Mouse (Mus musculus): ENCODE data around the gene Jmjd1c.

The Jmjd1c gene

GRCm38 (mm10) chr10:67195671-67196070 is 99.7 kb downstream of the Jmjd1c start:
- no peak for DNase-seq

GRCm38 (mm10) chr10:67197186-67197585 is 101.3 kb downstream of the Jmjd1c start:
- no peak for DNase-seq

- no peak for DNase-seq
These were observed 101.9 kb downstream of the Jmjd1c start for GRCm38 (mm10) chr10:67197829-67198228.

GRCm38 (mm10) chr10:67201769-67202168 is 105.8 kb downstream of the Jmjd1c start:
- no peak for DNase-seq

- no peak for DNase-seq
These were observed 106.5 kb downstream of the Jmjd1c start for GRCm38 (mm10) chr10:67202470-67202869.

DNA sequence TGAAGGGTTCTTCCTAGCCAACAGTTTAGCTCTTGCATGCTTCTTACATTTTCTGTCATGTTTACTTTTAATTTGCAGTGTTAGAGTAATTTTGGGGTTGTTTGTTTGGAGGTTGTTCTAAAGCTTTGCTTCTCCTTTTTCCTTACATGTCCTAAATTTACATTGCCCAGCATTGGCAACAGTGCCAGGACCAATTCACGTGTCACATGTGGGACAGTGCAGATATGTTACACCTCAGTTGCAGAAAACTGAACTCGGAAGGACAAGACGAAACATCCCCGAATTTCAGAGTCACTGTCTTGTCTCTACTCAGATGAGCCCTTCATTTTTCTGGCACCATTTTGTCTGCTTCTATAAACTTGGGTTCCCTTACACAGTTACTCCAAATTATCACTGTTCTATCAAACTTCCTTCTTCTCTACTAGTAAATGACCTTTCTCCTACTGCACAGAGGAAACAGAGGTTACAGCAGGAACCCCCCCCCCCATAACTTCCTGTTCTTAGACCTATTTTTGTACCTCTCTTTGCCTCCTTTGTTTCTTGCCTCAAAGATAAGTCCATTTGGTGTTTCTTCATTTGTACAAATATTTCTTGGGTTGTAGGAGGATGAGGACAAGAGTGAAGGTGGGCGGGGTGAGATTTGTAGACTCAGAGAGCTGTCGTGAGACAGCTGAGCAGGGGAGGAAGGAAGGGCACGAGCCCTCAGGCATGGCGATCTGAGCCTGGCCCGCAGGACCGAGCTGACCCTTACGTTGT is 108.9 kb downstream of the Jmjd1c start:
- DNase-seq, result peak; percentile 43 to 50

- DNase-seq, result no peak
These were observed 112.0 kb downstream of the Jmjd1c start for GRCm38 (mm10) chr10:67207931-67208330.

- peak; percentile 37 for DNase-seq
These were observed 114.2 kb downstream of the Jmjd1c start for GRCm38 (mm10) chr10:67209916-67210675.

DNA sequence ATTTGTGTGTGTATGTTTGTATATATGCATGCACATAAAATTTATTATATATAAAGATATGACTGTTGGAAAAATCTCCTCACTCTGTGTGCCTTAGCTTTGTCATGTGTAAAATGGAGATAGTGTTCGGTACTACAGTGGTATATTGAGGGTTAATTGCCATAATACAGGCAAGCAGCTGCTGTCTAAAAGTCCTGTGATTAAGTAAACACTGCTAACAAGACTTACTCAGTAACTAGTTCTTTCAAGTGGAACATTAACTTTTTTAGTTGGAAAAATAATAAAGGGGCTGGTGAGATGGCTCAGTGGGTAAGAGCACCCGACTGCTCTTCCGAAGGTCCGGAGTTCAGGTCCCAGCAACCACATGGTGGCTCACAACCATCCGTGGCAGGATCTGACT is 116.1 kb downstream of the Jmjd1c start:
- DNase-seq, result no peak

GRCm38 (mm10) chr10:67213720-67214119 is 117.8 kb downstream of the Jmjd1c start:
- no peak for DNase-seq

DNA sequence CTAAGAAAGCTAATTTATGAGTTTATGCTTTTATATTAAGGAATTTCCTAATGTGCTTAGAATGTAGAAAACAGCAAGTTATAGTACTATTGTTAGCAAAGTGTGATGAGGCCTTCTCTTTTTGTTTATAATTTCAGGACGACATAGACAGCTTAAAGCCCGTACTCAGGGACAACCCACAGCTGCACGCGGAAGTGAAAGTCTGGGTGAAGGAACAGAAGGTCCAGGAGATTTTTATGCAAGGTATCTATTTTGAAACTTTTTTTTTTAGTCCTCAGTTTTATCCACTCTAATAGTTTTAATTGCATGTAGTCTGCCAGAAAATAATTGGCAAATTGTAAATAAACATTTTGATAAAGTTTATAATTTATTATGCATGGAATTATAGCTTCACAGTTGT is 119.2 kb downstream of the Jmjd1c start:
- no peak for DNase-seq

GRCm38 (mm10) chr10:67216872-67217271 is 120.9 kb downstream of the Jmjd1c start:
- DNase-seq, result peak in 1 of 2 experiments; percentile 27

DNA sequence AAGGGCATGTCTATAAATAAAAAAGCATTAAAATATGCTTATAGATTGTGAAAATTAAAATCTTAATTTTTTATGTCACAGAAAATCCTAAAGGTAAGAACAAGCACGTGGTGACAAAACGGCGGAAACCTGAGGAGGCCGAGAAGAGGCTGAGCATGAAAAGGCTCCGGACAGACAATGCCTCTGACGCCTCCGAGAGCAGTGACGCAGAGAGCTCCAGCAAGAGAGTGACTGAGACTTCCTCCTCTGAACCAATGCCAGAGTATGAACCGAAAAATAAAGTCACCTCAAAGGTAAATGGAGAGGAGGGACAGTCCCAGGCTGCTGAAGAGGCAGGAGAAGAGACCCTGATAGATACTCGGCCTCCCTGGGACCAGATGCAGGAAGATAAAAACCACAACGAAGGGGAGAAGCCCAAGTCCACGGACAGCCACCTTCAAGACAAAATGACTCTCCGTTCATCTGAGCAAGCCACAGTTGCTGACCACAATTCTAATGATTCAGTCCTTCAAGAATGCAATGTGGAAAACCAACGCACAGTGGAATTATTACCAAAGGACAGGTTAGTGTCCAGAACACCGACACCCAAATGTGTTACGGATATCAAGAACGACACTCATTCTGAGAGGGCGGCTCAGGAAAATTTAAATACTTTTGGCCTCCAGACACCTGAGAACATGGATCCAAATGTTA is 123.1 kb downstream of the Jmjd1c start:
- no peak for DNase-seq

- no peak for DNase-seq
These were observed 124.3 kb downstream of the Jmjd1c start for GRCm38 (mm10) chr10:67220251-67220650.

DNA sequence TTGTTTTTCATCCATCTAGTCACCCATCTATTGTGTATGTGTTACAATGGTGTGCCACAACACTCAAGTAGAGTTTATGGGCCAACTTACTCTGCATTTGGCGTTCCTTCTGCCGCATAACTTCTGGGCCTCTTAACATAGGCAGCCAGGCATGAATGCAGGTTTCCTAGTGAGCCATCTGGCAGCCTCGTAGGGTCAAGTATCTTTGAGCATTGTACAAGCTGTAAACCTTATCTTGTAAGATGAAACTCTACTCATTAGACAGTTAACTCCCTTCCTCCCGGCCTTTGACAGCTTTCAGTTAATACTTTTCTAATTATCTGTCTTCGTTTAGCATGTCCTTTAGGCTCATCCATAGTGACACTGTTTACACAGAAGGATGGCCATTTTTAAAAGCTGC is 125.4 kb downstream of the Jmjd1c start:
- DNase-seq, result no peak

GRCm38 (mm10) chr10:67223942-67224341 is 128.0 kb downstream of the Jmjd1c start:
- DNase-seq, result no peak

DNA sequence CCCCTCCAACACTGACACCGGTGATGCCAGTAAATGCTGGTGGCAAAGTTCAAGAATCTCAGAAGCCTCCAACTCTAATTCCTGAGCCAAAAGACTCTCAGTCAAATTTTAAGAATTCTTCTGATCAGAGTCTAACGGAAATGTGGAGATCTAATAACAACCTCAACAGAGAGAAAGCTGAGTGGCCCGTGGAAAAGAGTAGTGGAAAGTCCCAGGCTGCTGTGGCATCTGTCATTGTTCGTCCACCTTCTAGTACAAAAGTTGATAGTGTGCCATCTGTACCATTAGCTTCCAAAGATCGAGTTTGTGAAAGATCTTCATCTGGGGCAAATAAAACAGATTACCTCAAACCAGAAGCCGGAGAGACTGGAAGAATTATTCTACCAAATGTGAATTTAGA is 129.6 kb downstream of the Jmjd1c start:
- DNase-seq, result no peak

DNA sequence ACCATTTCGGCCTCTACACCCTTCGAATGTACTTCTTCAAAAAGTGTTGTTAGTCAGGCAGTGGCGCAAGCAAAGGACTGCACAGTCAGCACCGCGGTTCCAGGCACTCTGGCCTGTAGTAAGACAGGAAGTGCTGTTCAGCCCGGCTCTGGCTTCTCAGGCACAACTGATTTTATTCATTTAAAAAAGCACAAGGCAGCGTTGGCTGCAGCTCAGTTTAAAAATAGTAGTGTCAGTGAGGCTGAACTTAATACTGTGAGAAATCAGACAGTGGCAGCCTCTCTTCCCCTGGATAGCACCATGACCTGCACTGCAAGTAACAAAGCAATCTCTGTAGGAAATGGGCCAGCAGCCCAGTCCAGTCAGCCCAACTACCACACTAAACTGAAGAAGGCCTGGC is 130.2 kb downstream of the Jmjd1c start:
- no peak for DNase-seq

GRCm38 (mm10) chr10:67226543-67226942 is 130.6 kb downstream of the Jmjd1c start:
- no peak for DNase-seq

DNA sequence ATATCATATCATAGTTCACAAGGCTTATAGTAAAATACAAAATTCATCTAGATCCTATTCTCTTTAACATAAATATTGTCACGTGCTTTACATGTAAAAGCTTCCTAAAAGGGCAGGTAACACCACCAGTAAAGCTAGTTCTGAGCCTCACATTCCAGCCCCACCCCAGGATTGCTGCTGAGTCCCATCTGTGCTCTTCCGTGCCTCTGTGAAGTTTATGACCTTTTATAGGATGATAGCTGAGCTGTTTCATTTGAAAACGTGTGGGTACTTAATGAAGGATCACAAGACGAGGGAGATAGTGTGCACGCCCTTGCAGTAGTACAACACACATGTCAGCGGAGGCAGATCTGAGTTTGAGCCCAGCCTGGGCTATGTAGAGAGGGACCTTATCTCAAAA is 134.5 kb downstream of the Jmjd1c start:
- no peak for DNase-seq

DNA sequence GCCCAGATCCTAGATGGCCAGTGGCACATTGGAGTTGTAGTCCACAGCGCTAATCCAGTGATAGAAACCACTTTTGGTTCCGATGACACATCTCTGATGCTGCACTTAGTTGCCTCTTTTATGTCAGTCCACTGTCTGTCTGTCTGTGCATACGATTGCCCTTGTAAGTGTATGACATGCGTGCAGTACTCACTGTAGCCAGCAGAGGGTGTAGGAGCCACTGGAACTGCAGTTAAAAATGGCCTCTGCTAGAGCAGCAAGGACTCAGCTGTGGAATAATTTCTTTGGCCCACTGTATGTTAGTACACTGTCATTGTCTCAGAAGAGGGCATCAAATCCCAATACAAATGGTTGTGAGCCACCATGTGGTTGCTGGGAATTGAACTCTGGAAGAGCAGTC is 151.2 kb downstream of the Jmjd1c start:
- peak; percentile 79 for DNase-seq

GRCm38 (mm10) chr10:67249486-67249885 is 153.6 kb downstream of the Jmjd1c start:
- DNase-seq, result no peak

GRCm38 (mm10) chr10:67250846-67251245 is 154.9 kb downstream of the Jmjd1c start:
- DNase-seq, result no peak

- DNase-seq, result no peak
These were observed 156.4 kb downstream of the Jmjd1c start for GRCm38 (mm10) chr10:67252353-67252752.

All from B cell, adult 2 months (primary cell).